In genomic region chr13:59801000-59801399, GRCm38 (mm10) we compare ENCODE assay signal across 15 mouse cellular contexts. TPM values are rescaled to one million over a fixed set of nuclear protein-coding genes. Genes with fewer than 3 reads are reported as not detected.
A peak's percentile ranks its signal among the peaks of the same experiment; 100 is the strongest.
DNase-seq lines count a peak whose midpoint lies in the region; ATAC-seq and TF ChIP-seq lines count a peak whose summit lies in the region.
"Had no signal": no experiment of that assay in that cellular context is flagged by ENCODE, and none has a peak within 500 bp of the region (broad histone marks: within the 10 kb centered on the region; RNA-seq: fewer than 3 reads in every experiment).

No protein-coding gene starts in this region.

- no peak overlapping the region for H3K27ac ChIP-seq in hindbrain, postnatal 0 days
- no peak overlapping the region for H3K27ac ChIP-seq in hindbrain, embryonic 11.5 days (ENCODE audit: low read depth, low read length)

- H3K4me2 ChIP-seq in hindbrain, postnatal 0 days (ENCODE audit: low read depth, low read length): no peak overlapping the region
- no peak overlapping the region for H3K4me2 ChIP-seq in hindbrain, embryonic 11.5 days (replicated peaks; ENCODE audit: low read depth, low read length)

- H3K9ac ChIP-seq in hindbrain, postnatal 0 days (replicated peaks; ENCODE audit: low read length): no peak overlapping the region
- H3K9ac ChIP-seq in hindbrain, embryonic 11.5 days (ENCODE audit: low read depth, low read length): no peak overlapping the region

- peaks cover 82% of the 10 kb centered on the region for H3K36me3 ChIP-seq in hindbrain, postnatal 0 days (ENCODE audit: insufficient read depth, low read length)
- H3K36me3 ChIP-seq in hindbrain, embryonic 11.5 days (ENCODE audit: control insufficient read depth, insufficient read depth, low read length): peaks cover 31% of the 10 kb centered on the region

- H3K27me3 ChIP-seq in hindbrain, postnatal 0 days (ENCODE audit: insufficient read depth, low read length): no peaks in the 10 kb centered on the region
- no peaks in the 10 kb centered on the region for H3K27me3 ChIP-seq in hindbrain, embryonic 11.5 days (ENCODE audit: control insufficient read depth, insufficient read depth, low read length)

- no peaks in the 10 kb centered on the region for H3K9me3 ChIP-seq in hindbrain, postnatal 0 days (ENCODE audit: low read length)
- no peaks in the 10 kb centered on the region for H3K9me3 ChIP-seq in hindbrain, embryonic 11.5 days (ENCODE audit: control insufficient read depth, low read length)

- no peak overlapping the region for H3K4me3 ChIP-seq in hindbrain, postnatal 0 days (ENCODE audit: low read length)
- no peak overlapping the region for H3K4me3 ChIP-seq in hindbrain, embryonic 11.5 days (ENCODE audit: low read depth, low read length)
- H3K4me3 ChIP-seq: erythroblast, embryonic 14.5 days had no signal

- no peaks in the 10 kb centered on the region for H3K4me1 ChIP-seq in hindbrain, postnatal 0 days (ENCODE audit: insufficient read depth, low read length)
- H3K4me1 ChIP-seq in hindbrain, embryonic 11.5 days (replicated peaks; ENCODE audit: control insufficient read depth, insufficient read depth, low read length): no peaks in the 10 kb centered on the region

- DNase-seq in hindbrain, postnatal 0 days (ENCODE audit: low spot score): peak; percentile 18
- DNase-seq in hindbrain, embryonic 11.5 days (ENCODE audit: low spot score): no peak
- peak; percentile 66 for DNase-seq in right cerebral cortex, adult 18-20 months
- no peak for DNase-seq in right cerebral cortex, postnatal 4 days
- peak; percentile 19 for DNase-seq in kidney, postnatal 10 days
- DNase-seq in telencephalon, adult 2 months (ENCODE audit: low read depth, low spot score): peak; percentile 64
- no peak for DNase-seq in embryo, embryonic 9.5 days (ENCODE audit: extremely low spot score)
- DNase-seq: gastrocnemius, postnatal 10 days; thymus, adult 18-20 months had no signal

- TF ChIP-seq CTCF in hindbrain, postnatal 0 days (IDR thresholded peaks at IDR 0.05; ENCODE audit: low read depth): no peak

- 72% methylated on average over 6 of the region's 6 CpGs for WGBS in hindbrain, postnatal 0 days
- 92% methylated on average over 6 of the region's 6 CpGs for WGBS in hindbrain, embryonic 11.5 days

- no peak for ATAC-seq in hindbrain, postnatal 0 days
- ATAC-seq in hindbrain, embryonic 11.5 days (ENCODE audit: low FRiP score): no peak

RNA-seq across cellular contexts. Expression of gene Gm49354, which starts 19.0 kb away (rescaled TPM):
- not detected in 2 replicates for total RNA-seq in hindbrain, postnatal 0 days (2014; rRNA removed)
- not detected in 2 replicates for polyA plus RNA-seq in hindbrain, postnatal 0 days (2015; fragmentation: Nextera tagmentation; extraction: Ambion mirVana)
- polyA plus RNA-seq in hindbrain, embryonic 11.5 days (2014; fragmentation: Nextera tagmentation; extraction: Ambion mirVana): not detected in 2 replicates
- total RNA-seq: gastrocnemius, postnatal 10 days had no signal
- polyA plus RNA-seq: heart, embryonic 14.5 days; intestine, embryonic 14.5 days; limb, embryonic 11.5 days; neural tube, embryonic 11.5 days; small intestine, adult 2 months had no signal

RNA-seq across cellular contexts. Expression of gene Tut7, which starts 21.9 kb away (rescaled TPM):
- 27.9 and 29.5 TPM in 2 replicates for total RNA-seq in hindbrain, postnatal 0 days (2014; rRNA removed)
- 35.5 and 36.8 TPM in 2 replicates for polyA plus RNA-seq in hindbrain, postnatal 0 days (2015; fragmentation: Nextera tagmentation; extraction: Ambion mirVana)
- polyA plus RNA-seq in hindbrain, embryonic 11.5 days (2014; fragmentation: Nextera tagmentation; extraction: Ambion mirVana): 49.1 and 50.8 TPM in 2 replicates

RNA-seq across cellular contexts. Expression of gene Isca1, which starts 31.4 kb away (rescaled TPM):
- total RNA-seq in hindbrain, postnatal 0 days (2014; rRNA removed): 85.5 and 92.8 TPM in 2 replicates
- polyA plus RNA-seq in hindbrain, postnatal 0 days (2015; fragmentation: Nextera tagmentation; extraction: Ambion mirVana): 167 TPM in 2 replicates
- 139 and 140 TPM in 2 replicates for polyA plus RNA-seq in hindbrain, embryonic 11.5 days (2014; fragmentation: Nextera tagmentation; extraction: Ambion mirVana)

RNA-seq across cellular contexts. Expression of gene 1700014D04Rik, which starts 54.4 kb away (rescaled TPM):
- total RNA-seq in hindbrain, postnatal 0 days (2014; rRNA removed): 0.16 and 0.29 TPM in 2 replicates
- polyA plus RNA-seq in hindbrain, postnatal 0 days (2015; fragmentation: Nextera tagmentation; extraction: Ambion mirVana): 0.18 and 0.24 TPM in 2 replicates
- 0.05 and 0.24 TPM in 2 replicates for polyA plus RNA-seq in hindbrain, embryonic 11.5 days (2014; fragmentation: Nextera tagmentation; extraction: Ambion mirVana)
- total RNA-seq: gastrocnemius, postnatal 10 days had no signal
- polyA plus RNA-seq: erythroblast, embryonic 14.5 days; heart, embryonic 14.5 days; intestine, embryonic 14.5 days; limb, embryonic 11.5 days; small intestine, adult 2 months had no signal

Comparison
In these comparisons a context has a peak if more than half of its experiments do, and no peak if none do; other contexts are left out.
1. DNase-seq: peak in hindbrain, postnatal 0 days (single experiment), right cerebral cortex, adult 18-20 months (single experiment), kidney, postnatal 10 days (single experiment) and telencephalon, adult 2 months (single experiment); none in hindbrain, embryonic 11.5 days (single experiment), right cerebral cortex, postnatal 4 days (single experiment) and embryo, embryonic 9.5 days (single experiment).